22 mouse cellular contexts compared by ENCODE assay signal in genomic region chr6:39847538-39847937, GRCm38 (mm10). TPM values are rescaled to one million over a fixed set of nuclear protein-coding genes. Genes with fewer than 3 reads are reported as not detected.
"Had no signal": no experiment of that assay in that cellular context is flagged by ENCODE, and none has a peak within 500 bp of the region (broad histone marks: within the 10 kb centered on the region; RNA-seq: fewer than 3 reads in every experiment).

No protein-coding gene starts in this region.

- H3K9ac ChIP-seq: liver, postnatal 0 days; lung, embryonic 15.5 days; midbrain, embryonic 12.5 days; neural tube, embryonic 13.5 days; neural tube, embryonic 15.5 days; stomach, embryonic 15.5 days had no signal

- DNase-seq: liver, postnatal 0 days; lung, adult 2 months; lung, postnatal 14 days; lung, postnatal 36 days; midbrain, embryonic 14.5 days; right cerebral cortex, postnatal 14 days; thymus, adult 2 months; thymus, postnatal 25 days; thymus, postnatal 4 days had no signal

- H3K4me1 ChIP-seq: lung, embryonic 15.5 days; midbrain, embryonic 10.5 days; midbrain, embryonic 12.5 days; neural tube, embryonic 13.5 days; neural tube, embryonic 15.5 days; stomach, embryonic 15.5 days had no signal

- H3K27me3 ChIP-seq: lung, embryonic 15.5 days; midbrain, embryonic 12.5 days; neural tube, embryonic 13.5 days; neural tube, embryonic 15.5 days; stomach, embryonic 15.5 days had no signal

- H3K4me2 ChIP-seq: lung, embryonic 15.5 days; midbrain, embryonic 12.5 days; neural tube, embryonic 13.5 days; neural tube, embryonic 15.5 days; stomach, embryonic 15.5 days had no signal

- H3K36me3 ChIP-seq: lung, embryonic 15.5 days; midbrain, embryonic 10.5 days; midbrain, embryonic 12.5 days; neural tube, embryonic 13.5 days; neural tube, embryonic 15.5 days; stomach, embryonic 15.5 days had no signal

- ATAC-seq: liver, postnatal 0 days; lung, postnatal 0 days; midbrain, embryonic 16.5 days had no signal

- H3K4me3 ChIP-seq: lung, embryonic 15.5 days; midbrain, embryonic 10.5 days; midbrain, embryonic 12.5 days; myocyte; neural tube, embryonic 13.5 days; neural tube, embryonic 15.5 days; stomach, embryonic 15.5 days had no signal

- H3K27ac ChIP-seq: lung, embryonic 15.5 days; macrophage; midbrain, embryonic 10.5 days; midbrain, embryonic 12.5 days; neural tube, embryonic 13.5 days; neural tube, embryonic 15.5 days; stomach, embryonic 15.5 days; stomach, postnatal 0 days had no signal

- H3K9me3 ChIP-seq: lung, embryonic 15.5 days; midbrain, embryonic 12.5 days; neural tube, embryonic 13.5 days; neural tube, embryonic 15.5 days; stomach, embryonic 15.5 days had no signal

RNA-seq across cellular contexts. Expression of gene Tmem178b, which starts 25.5 kb away (rescaled TPM):
- total RNA-seq: megakaryocyte, adult 5-6 weeks; megakaryocyte-erythroid progenitor cell, adult 5-6 weeks had no signal
- polyA plus RNA-seq: liver, postnatal 0 days; macrophage had no signal
